8 mouse cellular contexts compared by ENCODE assay signal in genomic region chr3:95672861-95673706, GRCm38 (mm10). TPM values are rescaled to one million over a fixed set of nuclear protein-coding genes. Genes with fewer than 3 reads are reported as not detected.
DNase-seq lines count a peak whose midpoint lies in the region; ATAC-seq and TF ChIP-seq lines count a peak whose summit lies in the region.

No protein-coding gene starts in this region.

- 33% methylated on average over 10 of the region's 10 CpGs for WGBS in lung, postnatal 0 days

- no peak for TF ChIP-seq RAD21 in CH12.LX (IDR thresholded peaks at IDR 0.05; ENCODE audit: low read depth, low read length)

- peak; percentile 88 for TF ChIP-seq EP300 in CH12.LX (IDR thresholded peaks at IDR 0.05; ENCODE audit: low read length)
- no peak for TF ChIP-seq EP300 in lung, postnatal 0 days (IDR thresholded peaks at IDR 0.05)

- dilution Hi-C loops in CH12.LX (cut with MboI; ENCODE audit: extremely low pct_ligation_motif_present, extremely low pct_unique_long_range_greater_than_20kb, low sequenced_read_pairs): no loop called here

- in situ Hi-C loops in CH12.LX (cut with MboI; ENCODE audit: low pct_ligation_motif_present, low pct_unique_long_range_greater_than_20kb, low sequenced_read_pairs): no loop called here

- DNase-seq in CH12.LX (ENCODE audit: extremely low read depth): peak; percentile 82
- DNase-seq in heart, postnatal 10 days: peak; percentile 77 to 82
- peak; percentile 79 for DNase-seq in lung, postnatal 0 days (ENCODE audit: low spot score)
- no peak for DNase-seq in left cerebral cortex, adult 11 months (ENCODE audit: low spot score)
- no peak for DNase-seq in urinary bladder, postnatal 25 days (ENCODE audit: low spot score)
- DNase-seq in left cerebral cortex, postnatal 14 days (ENCODE audit: low spot score in 2 of 2): no peak

- no peak; the same call in none of the 2 replicates for TF ChIP-seq POLR2A in CH12.LX (IDR thresholded peaks at IDR 0.05; ENCODE audit: low read depth, low read length)

- H3K9ac ChIP-seq in CH12.LX (ENCODE audit: insufficient read depth, low read depth): peak overlapping the region; percentile 87
- H3K9ac ChIP-seq in lung, postnatal 0 days (replicated peaks; ENCODE audit: low read depth): peak overlapping the region; percentile 36; the same call in 1 of the 2 replicates

- no peak for ATAC-seq in erythroblast, adult 5-6 weeks (replicated peaks; ENCODE audit: low FRiP score, poor library complexity, severe bottlenecking)
- ATAC-seq in lung, postnatal 0 days: peak; percentile 1; the same call in 1 of the 2 replicates

- intact Hi-C loops in heart, postnatal 10 days (cut with DNase I): no loop called here
- intact Hi-C loops in left cerebral cortex, postnatal 14 days (cut with DNase I): no loop called here

- peak overlapping the region; percentile 99 for H3K27ac ChIP-seq in CH12.LX (ENCODE audit: insufficient read depth, low read depth)
- H3K27ac ChIP-seq in lung, postnatal 0 days (ENCODE audit: low read length): peak overlapping the region; percentile 99

- peak overlapping the region; percentile 66 for H3K4me3 ChIP-seq in erythroblast, embryonic 14.5 days (replicated peaks)
- peak overlapping the region in 2 of 3 experiments; percentile 25 to 49 for H3K4me3 ChIP-seq in CH12.LX (replicated peaks in 1 of 3; ENCODE audit: low read depth in 2 of 3, low read length in 2 of 3, poor library complexity in 1 of 3)
- no peak overlapping the region for H3K4me3 ChIP-seq in lung, postnatal 0 days (ENCODE audit: low read depth, low read length)

- H3K4me1 ChIP-seq in erythroblast, embryonic 14.5 days (ENCODE audit: control insufficient read depth): peaks cover 92% of the 10 kb centered on the region
- peaks cover 42 to 88% of the 10 kb centered on the region in 2 experiments for H3K4me1 ChIP-seq in CH12.LX (ENCODE audit: control insufficient read depth in 1 of 2, insufficient read depth in 2 of 2)
- peaks cover 61% of the 10 kb centered on the region for H3K4me1 ChIP-seq in lung, postnatal 0 days (ENCODE audit: insufficient read depth, low read depth, low read length)

- H3K36me3 ChIP-seq in erythroblast, embryonic 14.5 days (ENCODE audit: control insufficient read depth): peaks cover 89% of the 10 kb centered on the region
- peaks cover 0 to 17% of the 10 kb centered on the region in 2 experiments for H3K36me3 ChIP-seq in CH12.LX (replicated peaks in 1 of 2; ENCODE audit: control insufficient read depth in 1 of 2, insufficient read depth in 1 of 2, low read length in 1 of 2)
- no peaks in the 10 kb centered on the region for H3K36me3 ChIP-seq in lung, postnatal 0 days (ENCODE audit: insufficient read depth, low read length)

- H3K9me3 ChIP-seq in erythroblast, embryonic 14.5 days (ENCODE audit: control insufficient read depth, low read length): no peaks in the 10 kb centered on the region
- no peaks in the 10 kb centered on the region for H3K9me3 ChIP-seq in CH12.LX (replicated peaks; ENCODE audit: low read length)
- H3K9me3 ChIP-seq in lung, postnatal 0 days (ENCODE audit: low read length): no peaks in the 10 kb centered on the region

- H3K4me2 ChIP-seq in CH12.LX (ENCODE audit: insufficient read depth, low read depth, poor library complexity, severe bottlenecking): peak overlapping the region; percentile 98
- H3K4me2 ChIP-seq in lung, postnatal 0 days (replicated peaks; ENCODE audit: low read depth, low read length): peak overlapping the region; percentile 47

- no peaks in the 10 kb centered on the region for H3K27me3 ChIP-seq in erythroblast, embryonic 14.5 days (ENCODE audit: control insufficient read depth)
- no peaks in the 10 kb centered on the region for H3K27me3 ChIP-seq in CH12.LX (replicated peaks)
- H3K27me3 ChIP-seq in lung, postnatal 0 days (replicated peaks; ENCODE audit: insufficient read depth, low read length): no peaks in the 10 kb centered on the region

- peaks cover 17% of the 10 kb centered on the region for H3K79me2 ChIP-seq in CH12.LX (replicated peaks; ENCODE audit: control insufficient read depth, extremely low read depth, insufficient read depth, poor library complexity, severe bottlenecking)

- TF ChIP-seq CTCF in CH12.LX (conservative IDR thresholded peaks at IDR 0.05 in 1 of 2, IDR thresholded peaks at IDR 0.05 in 1 of 2; ENCODE audit: low read depth in 2 of 2, low read length in 2 of 2): no peak
- peak; percentile 17; the same call in 1 of the 2 replicates for TF ChIP-seq CTCF in lung, postnatal 0 days (IDR thresholded peaks at IDR 0.05)

TF ChIP-seq in CH12.LX, 34 proteins besides CTCF, POLR2A, EP300 and RAD21 (continues in another document):
- TF ChIP-seq MAFK (IDR thresholded peaks at IDR 0.05; ENCODE audit: insufficient replicate concordance, low read length) (0 out of 2 replicates have a peak, but pooled peaks have one; percentile 15), NELFE (IDR thresholded peaks at IDR 0.05; ENCODE audit: low read depth, low read length) (no peak; the same call in 1 of the 2 replicates), MXI1 (IDR thresholded peaks at IDR 0.05; ENCODE audit: low read depth, low read length) (no peak; the same call in 1 of the 2 replicates), JUND (conservative IDR thresholded peaks at IDR 0.05; ENCODE audit: low read depth, low read length) (no peak), MAX (IDR thresholded peaks at IDR 0.05; ENCODE audit: low read length) (peak; percentile 24; the same call in 1 of the 2 replicates), POLR2AphosphoS2 (IDR thresholded peaks at IDR 0.05; ENCODE audit: low read depth, low read length) (no peak), CHD1 (IDR thresholded peaks at IDR 0.05; ENCODE audit: low read depth, low read length) (peak; percentile 78; the same call in 1 of the 2 replicates), MAZ (IDR thresholded peaks at IDR 0.05; ENCODE audit: low read depth, low read length) (peak; percentile 70; the same call in 1 of the 2 replicates), ZC3H11A (IDR thresholded peaks at IDR 0.05; ENCODE audit: low read depth, low read length) (no peak), RCOR1 (conservative IDR thresholded peaks at IDR 0.05; ENCODE audit: low read depth, low read length) (peak; percentile 82), ZKSCAN1 (IDR thresholded peaks at IDR 0.05; ENCODE audit: borderline replicate concordance, low read depth, low read length) (no peak), TBP (conservative IDR thresholded peaks at IDR 0.05; ENCODE audit: low read depth, low read length) (0 out of 2 replicates have a peak, but pooled peaks have one; percentile 17), USF2 (conservative IDR thresholded peaks at IDR 0.05; ENCODE audit: low read depth, low read length) (no peak), CHD2 (IDR thresholded peaks at IDR 0.05; ENCODE audit: low read length) (peak; percentile 89), TCF12 (IDR thresholded peaks at IDR 0.05; ENCODE audit: low read depth, low read length) (peak; percentile 98), PAX5 (IDR thresholded peaks at IDR 0.05; ENCODE audit: low read length) (no peak), ZNF384 (IDR thresholded peaks at IDR 0.05; ENCODE audit: low read depth, low read length) (no peak; the same call in 1 of the 2 replicates), GABPA (IDR thresholded peaks at IDR 0.05; ENCODE audit: insufficient replicate concordance, low read depth, low read length) (no peak), SMC3 (IDR thresholded peaks at IDR 0.05; ENCODE audit: low read depth, low read length) (no peak), HCFC1 (IDR thresholded peaks at IDR 0.05; ENCODE audit: low read depth, low read length) (no peak), MYC (IDR thresholded peaks at IDR 0.05; ENCODE audit: low read depth, low read length) (peak; percentile 79; the same call in 1 of the 2 replicates), ZMIZ1 (IDR thresholded peaks at IDR 0.05; ENCODE audit: low read depth, low read length) (peak; percentile 48; the same call in 1 of the 2 replicates), ETS1 (conservative IDR thresholded peaks at IDR 0.05; ENCODE audit: low read depth, low read length) (peak; percentile 81), JUN (IDR thresholded peaks at IDR 0.05; ENCODE audit: insufficient read depth, low read depth, low read length) (no peak), E2F4 (IDR thresholded peaks at IDR 0.05; ENCODE audit: insufficient replicate concordance, low read depth, low read length) (0 out of 2 replicates have a peak, but pooled peaks have one; percentile 47)

RNA-seq across cellular contexts. Expression of gene Mcl1, which starts 14.5 kb away (rescaled TPM):
- 31.1 and 36.9 TPM in 2 replicates for polyA plus RNA-seq in erythroblast, embryonic 14.5 days (2012)
- total RNA-seq in erythroblast, adult 5-6 weeks (2015; ENCODE audit: low replicate concordance): 83.2 and 113 TPM in 2 replicates
- 70.6 and 76.3 TPM in 2 replicates for total RNA-seq in erythroblast, adult 5-6 weeks (2017; ENCODE audit: low replicate concordance)
- total RNA-seq in CH12.LX (2012; rRNA removed) (95.9 and 114 TPM in 2 replicates), CH12.LX (2014; rRNA removed) (223 and 225 TPM in 2 replicates)
- polyA plus RNA-seq in CH12.LX (2012; ENCODE audit: insufficient read length, low read depth): 188 and 197 TPM in 2 replicates
- 100 to 1,000 TPM; 147 to 161 TPM for total RNA-seq in heart, postnatal 10 days (2021)
- polyA plus RNA-seq in lung, postnatal 0 days (2015; fragmentation: Nextera tagmentation; extraction: Ambion mirVana): 99.6 and 101 TPM in 2 replicates
- 10 to 100 TPM; 58.6 to 69.2 TPM for total RNA-seq in left cerebral cortex, postnatal 14 days (2021)

RNA-seq across cellular contexts. Expression of gene Adamtsl4, which starts 14.6 kb away (rescaled TPM):
- 0.22 TPM in 1 of 2 replicates, not detected in the other for polyA plus RNA-seq in erythroblast, embryonic 14.5 days (2012)
- not detected in 2 replicates for total RNA-seq in erythroblast, adult 5-6 weeks (2015; ENCODE audit: low replicate concordance)
- total RNA-seq in erythroblast, adult 5-6 weeks (2017; ENCODE audit: low replicate concordance): not detected in 2 replicates
- total RNA-seq in CH12.LX (2012; rRNA removed) (0.85 and 1.1 TPM in 2 replicates), CH12.LX (2014; rRNA removed) (not detected in 2 replicates)
- polyA plus RNA-seq in CH12.LX (2012; ENCODE audit: insufficient read length, low read depth): 0.10 TPM in 1 of 2 replicates, not detected in the other
- 10 to 100 TPM; 32.2 to 37.4 TPM for total RNA-seq in heart, postnatal 10 days (2021)
- 11.8 and 13.2 TPM in 2 replicates for polyA plus RNA-seq in lung, postnatal 0 days (2015; fragmentation: Nextera tagmentation; extraction: Ambion mirVana)
- 1 to 10 TPM; 2.0 TPM for total RNA-seq in left cerebral cortex, postnatal 14 days (2021)

RNA-seq across cellular contexts. Expression of gene Ensa, which starts 48.3 kb away (rescaled TPM):
- 2.8 and 4.2 TPM in 2 replicates for polyA plus RNA-seq in erythroblast, embryonic 14.5 days (2012)
- total RNA-seq in erythroblast, adult 5-6 weeks (2015; ENCODE audit: low replicate concordance): 30.9 and 34.1 TPM in 2 replicates
- 52.8 and 58.1 TPM in 2 replicates for total RNA-seq in erythroblast, adult 5-6 weeks (2017; ENCODE audit: low replicate concordance)
- total RNA-seq in CH12.LX (2012; rRNA removed): 51.5 and 53.9 TPM in 2 replicates
- total RNA-seq in CH12.LX (2014; rRNA removed): 57.8 and 60.8 TPM in 2 replicates
- polyA plus RNA-seq in CH12.LX (2012; ENCODE audit: insufficient read length, low read depth): 58.4 and 62.6 TPM in 2 replicates
- total RNA-seq in heart, postnatal 10 days (2021): 10 to 100 TPM; 61.4 to 63.6 TPM
- 48.2 and 52.0 TPM in 2 replicates for polyA plus RNA-seq in lung, postnatal 0 days (2015; fragmentation: Nextera tagmentation; extraction: Ambion mirVana)
- 100 to 1,000 TPM; 332 to 337 TPM for total RNA-seq in left cerebral cortex, postnatal 14 days (2021)

Comparison
In these comparisons a context has a peak if more than half of its experiments do, and no peak if none do; other contexts are left out.
1. DNase-seq: peak in CH12.LX (single experiment), heart, postnatal 10 days (2 of 2) and lung, postnatal 0 days (single experiment); none in left cerebral cortex, adult 11 months (single experiment), urinary bladder, postnatal 25 days (single experiment) and left cerebral cortex, postnatal 14 days (0 of 2).
2. RNA of gene Adamtsl4, which starts 14.6 kb away (total RNA-seq): 32.2 to 37.4 TPM in heart, postnatal 10 days; 2.0 TPM in left cerebral cortex, postnatal 14 days, 0.85 to 1.1 TPM in CH12.LX and not detected in erythroblast, adult 5-6 weeks; every median in the first group is over 10 times any median in the second.
3. RNA of gene Ensa, which starts 48.3 kb away (total RNA-seq): 332 to 337 TPM in left cerebral cortex, postnatal 14 days; 61.4 to 63.6 TPM in heart, postnatal 10 days, 51.5 to 60.8 TPM in CH12.LX and 30.9 to 58.1 TPM in erythroblast, adult 5-6 weeks; every median in the first group is over 4 times any median in the second.